Mouse (Mus musculus): ENCODE data around the gene Caprin1. TPM values are rescaled to one million over a fixed set of nuclear protein-coding genes. Genes with fewer than 3 reads are reported as not detected.

Gene Caprin1
- total and polyA plus RNA-seq, 2 experiments from 2014 or later: 114 to 221 TPM

DNA sequence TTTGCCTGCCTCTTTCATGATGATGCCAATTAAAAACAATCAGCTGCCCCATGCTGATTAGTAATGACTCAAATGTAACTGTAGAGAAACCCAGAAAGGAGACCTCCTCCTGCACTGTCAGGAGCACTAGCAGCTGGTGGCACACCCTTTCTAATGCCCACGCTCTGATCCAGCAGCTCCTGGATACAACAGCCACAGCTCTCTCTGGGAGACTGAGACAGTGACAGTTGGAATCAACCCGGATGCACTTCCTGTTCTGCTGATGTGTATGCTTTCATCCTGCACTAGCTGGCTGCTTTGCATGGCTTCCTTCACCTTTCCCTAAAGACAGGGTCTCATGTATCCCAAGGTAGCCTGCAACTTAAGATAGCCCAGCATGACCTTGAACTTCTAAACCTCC, 51.4 kb downstream of the Caprin1 start:
- no peak for DNase-seq (ENCODE audit: low spot score)
- peaks cover 47% of the 10 kb centered on the region for H3K36me3 ChIP-seq (replicated peaks; ENCODE audit: control insufficient read depth, insufficient read depth, low read length)
- H3K9ac ChIP-seq (replicated peaks; ENCODE audit: low read depth, low read length): no peak overlapping the region
- H3K4me1 ChIP-seq (ENCODE audit: control insufficient read depth, insufficient read depth): no peaks in the 10 kb centered on the region
- no peaks in the 10 kb centered on the region for H3K27me3 ChIP-seq (ENCODE audit: control insufficient read depth, insufficient read depth, low read length)
- no peaks in the 10 kb centered on the region for H3K9me3 ChIP-seq (replicated peaks; ENCODE audit: control insufficient read depth, low read length)
- no peak overlapping the region for H3K4me3 ChIP-seq (ENCODE audit: low read depth, low read length)
- no peak overlapping the region for H3K27ac ChIP-seq (ENCODE audit: low read depth)
- no peak for ATAC-seq (ENCODE audit: insufficient read depth, low read depth)
- TF ChIP-seq EP300 (IDR thresholded peaks at IDR 0.05; ENCODE audit: low read depth) (no peak), CTCF (IDR thresholded peaks at IDR 0.05; ENCODE audit: low read depth) (no peak)
- whole genome bisulfite sequencing: 73% methylated on average over 2 of the region's 2 CpGs
- H3K4me2 ChIP-seq (ENCODE audit: low read depth, low read length): no peak overlapping the region

GRCm38 (mm10) chr2:103745481-103745880, 52.0 kb downstream of the Caprin1 start:
- H3K27ac ChIP-seq (ENCODE audit: low read depth): no peak overlapping the region
- no peak overlapping the region for H3K4me3 ChIP-seq (ENCODE audit: low read depth, low read length)
- H3K36me3 ChIP-seq (replicated peaks; ENCODE audit: control insufficient read depth, insufficient read depth, low read length): peaks cover 43% of the 10 kb centered on the region
- H3K9ac ChIP-seq (replicated peaks; ENCODE audit: low read depth, low read length): no peak overlapping the region
- no peak for DNase-seq (ENCODE audit: low spot score)
- TF ChIP-seq EP300 (IDR thresholded peaks at IDR 0.05; ENCODE audit: low read depth) (no peak), CTCF (IDR thresholded peaks at IDR 0.05; ENCODE audit: low read depth) (no peak)
- no peak overlapping the region for H3K4me2 ChIP-seq (ENCODE audit: low read depth, low read length)
- H3K9me3 ChIP-seq (replicated peaks; ENCODE audit: control insufficient read depth, low read length): no peaks in the 10 kb centered on the region
- ATAC-seq (ENCODE audit: insufficient read depth, low read depth): no peak
- H3K27me3 ChIP-seq (ENCODE audit: control insufficient read depth, insufficient read depth, low read length): no peaks in the 10 kb centered on the region
- WGBS: 76% methylated on average over 5 of the region's 5 CpGs
- H3K4me1 ChIP-seq (ENCODE audit: control insufficient read depth, insufficient read depth): no peaks in the 10 kb centered on the region

- H3K27ac ChIP-seq (ENCODE audit: low read depth): no peak overlapping the region
- no peak overlapping the region for H3K4me3 ChIP-seq (ENCODE audit: low read depth, low read length)
- H3K4me2 ChIP-seq (ENCODE audit: low read depth, low read length): no peak overlapping the region
- H3K9me3 ChIP-seq (replicated peaks; ENCODE audit: control insufficient read depth, low read length): no peaks in the 10 kb centered on the region
- no peaks in the 10 kb centered on the region for H3K27me3 ChIP-seq (ENCODE audit: control insufficient read depth, insufficient read depth, low read length)
- TF ChIP-seq EP300 (IDR thresholded peaks at IDR 0.05; ENCODE audit: low read depth): no peak
- peak; percentile 83 for TF ChIP-seq CTCF (IDR thresholded peaks at IDR 0.05; ENCODE audit: low read depth)
- no peak overlapping the region for H3K9ac ChIP-seq (replicated peaks; ENCODE audit: low read depth, low read length)
- H3K4me1 ChIP-seq (ENCODE audit: control insufficient read depth, insufficient read depth): no peaks in the 10 kb centered on the region
- 78% methylated on average over 7 of the region's 7 CpGs for WGBS
- peak; percentile 35 for DNase-seq (ENCODE audit: low spot score)
- peaks cover 35% of the 10 kb centered on the region for H3K36me3 ChIP-seq (replicated peaks; ENCODE audit: control insufficient read depth, insufficient read depth, low read length)
- ATAC-seq (ENCODE audit: insufficient read depth, low read depth): no peak
Measured at GRCm38 (mm10) chr2:103743988-103744387, 53.5 kb downstream of the Caprin1 start.

DNA sequence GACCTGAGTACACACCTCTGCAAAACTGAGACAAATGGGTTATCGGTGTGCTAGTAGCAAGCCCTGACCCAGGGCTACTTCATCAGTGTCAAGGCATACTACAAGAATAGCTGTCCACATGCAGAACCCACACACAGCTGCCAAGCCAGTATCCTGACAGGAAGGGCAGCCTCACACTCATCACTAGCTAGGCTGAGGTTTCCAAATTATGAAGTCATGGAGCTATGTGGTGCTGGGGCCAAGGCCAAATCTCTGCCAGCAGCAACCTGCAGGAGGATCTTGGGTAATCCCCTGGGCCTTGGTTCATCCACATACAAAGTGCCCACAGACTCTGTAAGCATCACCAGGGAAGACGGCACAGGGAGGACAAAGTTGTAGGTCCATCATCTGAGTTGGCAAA, 53.9 kb downstream of the Caprin1 start:
- DNase-seq (ENCODE audit: low spot score) (no peak), ATAC-seq (ENCODE audit: insufficient read depth, low read depth) (no peak)
- Histone ChIP-seq H3K4me3 (ENCODE audit: low read depth, low read length) (no peak overlapping the region), H3K36me3 (replicated peaks; ENCODE audit: control insufficient read depth, insufficient read depth, low read length) (peaks cover 32% of the 10 kb centered on the region), H3K9me3 (replicated peaks; ENCODE audit: control insufficient read depth, low read length) (no peaks in the 10 kb centered on the region), H3K9ac (replicated peaks; ENCODE audit: low read depth, low read length) (no peak overlapping the region), H3K4me1 (ENCODE audit: control insufficient read depth, insufficient read depth) (no peaks in the 10 kb centered on the region), H3K27ac (ENCODE audit: low read depth) (no peak overlapping the region), H3K27me3 (ENCODE audit: control insufficient read depth, insufficient read depth, low read length) (no peaks in the 10 kb centered on the region), H3K4me2 (ENCODE audit: low read depth, low read length) (no peak overlapping the region)
- 92% methylated on average over 2 of the region's 2 CpGs for WGBS
- no peak for TF ChIP-seq CTCF (IDR thresholded peaks at IDR 0.05; ENCODE audit: low read depth)
- no peak for TF ChIP-seq EP300 (IDR thresholded peaks at IDR 0.05; ENCODE audit: low read depth)

- no peak for DNase-seq (ENCODE audit: low spot score)
- Histone ChIP-seq H3K4me2 (ENCODE audit: low read depth, low read length) (no peak overlapping the region), H3K36me3 (replicated peaks; ENCODE audit: control insufficient read depth, insufficient read depth, low read length) (peaks cover 26% of the 10 kb centered on the region), H3K9me3 (replicated peaks; ENCODE audit: control insufficient read depth, low read length) (no peaks in the 10 kb centered on the region), H3K4me1 (ENCODE audit: control insufficient read depth, insufficient read depth) (no peaks in the 10 kb centered on the region), H3K9ac (replicated peaks; ENCODE audit: low read depth, low read length) (no peak overlapping the region), H3K27ac (ENCODE audit: low read depth) (no peak overlapping the region), H3K4me3 (ENCODE audit: low read depth, low read length) (no peak overlapping the region), H3K27me3 (ENCODE audit: control insufficient read depth, insufficient read depth, low read length) (no peaks in the 10 kb centered on the region)
- TF ChIP-seq CTCF (IDR thresholded peaks at IDR 0.05; ENCODE audit: low read depth) (no peak), EP300 (IDR thresholded peaks at IDR 0.05; ENCODE audit: low read depth) (no peak)
- WGBS: 94% methylated on average over 6 of the region's 6 CpGs
- no peak for ATAC-seq (ENCODE audit: insufficient read depth, low read depth)
Measured at GRCm38 (mm10) chr2:103742821-103743220, 54.6 kb downstream of the Caprin1 start.

- DNase-seq (ENCODE audit: low spot score) (no peak), ATAC-seq (ENCODE audit: insufficient read depth, low read depth) (no peak)
- Histone ChIP-seq H3K27ac (ENCODE audit: low read depth) (no peak overlapping the region), H3K27me3 (ENCODE audit: control insufficient read depth, insufficient read depth, low read length) (no peaks in the 10 kb centered on the region), H3K9ac (replicated peaks; ENCODE audit: low read depth, low read length) (no peak overlapping the region), H3K4me2 (ENCODE audit: low read depth, low read length) (no peak overlapping the region), H3K9me3 (replicated peaks; ENCODE audit: control insufficient read depth, low read length) (no peaks in the 10 kb centered on the region), H3K4me1 (ENCODE audit: control insufficient read depth, insufficient read depth) (no peaks in the 10 kb centered on the region), H3K36me3 (replicated peaks; ENCODE audit: control insufficient read depth, insufficient read depth, low read length) (peaks cover 72% of the 10 kb centered on the region), H3K4me3 (ENCODE audit: low read depth, low read length) (no peak overlapping the region)
- WGBS: 86% methylated on average over 6 of the region's 6 CpGs
- TF ChIP-seq EP300 (IDR thresholded peaks at IDR 0.05; ENCODE audit: low read depth) (no peak), CTCF (IDR thresholded peaks at IDR 0.05; ENCODE audit: low read depth) (no peak)
Measured at GRCm38 (mm10) chr2:103731423-103731822, 66.0 kb downstream of the Caprin1 start.

Data from heart, postnatal 0 days (tissue).